Mouse (Mus musculus) cortical plate, adult 2 months (tissue): Measurements from ENCODE around the gene Poc1b. TPM values are rescaled to one million over a fixed set of nuclear protein-coding genes. Genes with fewer than 3 reads are reported as not detected.
A peak's percentile ranks its signal among the peaks of the same experiment; 100 is the strongest.
"Not testable (repeated sequence)": the region's sequence is repeated elsewhere in the genome, so short reads cannot be mapped to it uniquely, and the experiment has no call there.

ENCODE experiments used
- H3K27ac ChIP-seq: fragments of 200-500 bp; 2 replicates; pipeline ENCODE4 v1.5.1; 2012; ENCODE audit warnings: low read length, control low read depth, inconsistent platforms; ENCODE audit not compliant: insufficient read depth
- H3K4me1 ChIP-seq: fragments of 200-500 bp; 2 replicates; pipeline ENCODE4 v1.6.1; 2011; ENCODE audit warnings: low read length; ENCODE audit not compliant: control insufficient read depth, insufficient read depth
- H3K4me3 ChIP-seq: fragments of 200-500 bp; 2 replicates; pipeline ENCODE4 v1.5.1; 2011; ENCODE audit warnings: mild to moderate bottlenecking, low read length, control low read depth; ENCODE audit not compliant: insufficient read depth
- CTCF ChIP-seq: fragments of 200-500 bp; IDR thresholded peaks from 2 replicates; pipeline ENCODE4 v1.5.1; 2011; ENCODE audit warnings: mild to moderate bottlenecking, control low read depth, low read length; ENCODE audit not compliant: insufficient read depth; ENCODE audit errors: extremely low read depth
- POLR2A ChIP-seq: fragments of 200-500 bp; IDR thresholded peaks from 2 replicates; pipeline ENCODE4 v1.6.1; 2011; ENCODE audit warnings: mild to moderate bottlenecking, low read length, control low read depth; ENCODE audit not compliant: insufficient read depth; ENCODE audit errors: extremely low read depth
- polyA plus RNA-seq: library from polyadenylated mRNA; depleted of rRNA; stranded (reverse); fragments of >200 nt; gene quantifications from 2 replicates; pipeline ENCODE4 v1.2.3, GENCODE M21; 2012

Gene Poc1b
- polyA plus RNA-seq, 1 experiment: 11.2 TPM

DNA sequence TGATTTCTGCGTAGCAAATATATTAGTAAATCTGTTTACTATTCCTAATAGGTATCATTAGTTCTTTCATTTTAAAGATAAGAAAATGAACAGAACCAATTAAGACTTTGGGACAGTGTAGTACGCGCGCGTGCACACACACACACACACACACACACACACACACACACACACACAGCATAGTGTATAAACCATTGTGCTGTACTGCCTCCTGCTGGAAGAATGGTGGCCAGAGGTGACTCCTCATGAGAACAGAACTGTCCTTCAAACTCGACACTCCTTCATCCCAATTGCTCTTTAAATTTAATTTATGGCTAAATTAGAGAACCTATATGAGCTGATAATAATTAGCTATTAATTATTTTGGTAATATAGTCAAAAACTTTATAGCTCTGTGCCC lies 45.2 kb downstream of the Poc1b start:
- no peak overlapping the region for H3K4me3 ChIP-seq
- no peak overlapping the region for H3K27ac ChIP-seq
- H3K4me1 ChIP-seq: no peaks in the 10 kb centered on the region
- TF ChIP-seq POLR2A (no peak), CTCF (peak; percentile 39; the same call in 1 of the 2 replicates)

DNA sequence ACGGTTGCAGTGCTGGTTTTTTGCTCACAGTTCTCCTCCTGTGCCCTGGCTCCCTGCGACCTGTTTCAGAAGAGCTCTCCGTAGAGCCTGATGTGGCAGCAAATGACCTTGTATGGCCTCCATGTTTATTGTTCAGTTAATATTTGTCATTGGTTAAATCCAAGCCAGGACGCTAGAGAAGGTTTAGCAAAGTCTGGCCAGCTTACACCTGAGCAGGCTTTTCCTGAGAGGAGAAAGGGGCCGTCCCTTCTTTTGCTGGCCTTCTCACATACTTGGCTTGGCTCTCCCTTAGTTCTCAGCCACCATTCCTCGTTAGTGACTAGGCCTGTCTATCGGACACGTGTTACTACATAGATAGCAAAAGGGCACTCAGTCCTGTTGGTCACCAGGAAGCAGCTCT lies 47.8 kb downstream of the Poc1b start:
- H3K27ac ChIP-seq: no peak overlapping the region
- H3K4me1 ChIP-seq: no peaks in the 10 kb centered on the region
- no peak overlapping the region for H3K4me3 ChIP-seq
- TF ChIP-seq CTCF: no peak
- TF ChIP-seq POLR2A: no peak

DNA sequence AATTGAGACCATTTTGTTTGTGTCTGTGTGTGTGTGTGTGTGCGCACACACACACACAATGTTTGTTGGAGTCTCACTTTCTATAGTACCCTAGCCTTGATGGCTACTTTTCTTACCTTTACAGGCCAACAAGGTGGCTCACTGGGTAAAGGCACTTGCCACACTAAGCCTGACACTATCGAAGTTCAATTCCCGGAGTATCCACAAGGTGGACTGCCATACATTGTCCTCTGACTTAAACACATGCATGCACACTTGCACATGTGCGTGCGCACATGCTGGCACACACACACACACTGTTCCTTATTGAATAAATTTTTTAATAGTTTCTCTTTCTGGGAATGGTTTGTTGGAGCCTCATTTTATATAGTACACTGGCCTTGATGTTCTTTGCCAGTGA lies 50.0 kb downstream of the Poc1b start:
- H3K27ac ChIP-seq: no peak overlapping the region
- TF ChIP-seq POLR2A: no peak
- no peak for TF ChIP-seq CTCF
- H3K4me1 ChIP-seq: no peaks in the 10 kb centered on the region
- no peak overlapping the region for H3K4me3 ChIP-seq

DNA sequence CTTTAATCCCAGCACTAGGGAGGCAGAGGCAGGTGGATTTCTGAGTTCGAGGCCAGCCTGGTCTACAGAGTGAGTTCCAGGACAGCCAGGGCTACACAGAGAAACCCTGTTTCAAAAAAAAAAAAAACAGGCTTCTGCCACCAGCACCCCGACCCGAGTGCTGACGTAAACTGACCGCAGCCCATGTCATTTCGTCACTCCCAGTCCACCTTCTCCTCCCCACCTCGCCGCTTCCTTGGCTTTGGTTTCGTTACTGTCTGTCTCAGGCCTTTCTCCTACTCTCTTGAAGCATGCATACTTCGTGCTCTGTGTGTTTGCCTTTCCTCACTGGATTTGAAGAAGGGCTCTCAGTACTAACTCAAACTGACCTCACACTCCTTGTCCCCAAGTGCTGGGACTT lies 50.9 kb downstream of the Poc1b start:
- H3K4me3 ChIP-seq, H3K4me1 ChIP-seq, H3K27ac ChIP-seq: not testable (repeated sequence)

DNA sequence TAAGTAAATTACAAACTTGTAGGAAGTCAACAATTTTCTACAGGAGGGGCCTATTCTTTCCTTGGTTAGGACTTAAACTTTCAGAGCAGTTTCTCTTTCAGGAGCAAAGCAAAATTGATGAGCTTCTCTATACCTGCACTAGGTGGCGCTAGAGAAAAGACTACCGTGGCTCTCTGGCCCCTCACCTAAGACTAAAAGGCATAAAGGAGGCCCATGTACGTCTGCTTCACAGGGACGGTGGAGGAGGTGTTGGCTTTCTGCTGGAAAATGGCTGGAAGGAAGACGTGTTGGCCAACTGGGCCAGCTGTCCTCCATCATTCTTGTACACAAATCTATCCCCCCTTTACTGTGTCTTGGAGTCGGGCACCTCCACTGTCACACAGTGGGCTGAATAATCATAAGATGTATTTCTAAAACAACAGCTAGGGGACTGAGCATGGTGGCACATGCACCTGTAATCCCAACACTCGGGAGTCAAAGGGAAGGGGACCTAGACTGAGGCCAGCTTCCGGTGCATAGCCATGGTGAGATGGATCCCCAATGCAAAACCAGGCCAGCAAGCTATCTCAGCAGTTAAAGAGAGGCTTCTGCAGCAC lies 55.2 kb downstream of the Poc1b start:
- Histone ChIP-seq H3K27ac (no peak overlapping the region), H3K4me3 (no peak overlapping the region), H3K4me1 (peaks cover 2% of the 10 kb centered on the region; the same call in 1 of the 2 replicates)
- no peak for TF ChIP-seq POLR2A
- peak; percentile 60 for TF ChIP-seq CTCF

DNA sequence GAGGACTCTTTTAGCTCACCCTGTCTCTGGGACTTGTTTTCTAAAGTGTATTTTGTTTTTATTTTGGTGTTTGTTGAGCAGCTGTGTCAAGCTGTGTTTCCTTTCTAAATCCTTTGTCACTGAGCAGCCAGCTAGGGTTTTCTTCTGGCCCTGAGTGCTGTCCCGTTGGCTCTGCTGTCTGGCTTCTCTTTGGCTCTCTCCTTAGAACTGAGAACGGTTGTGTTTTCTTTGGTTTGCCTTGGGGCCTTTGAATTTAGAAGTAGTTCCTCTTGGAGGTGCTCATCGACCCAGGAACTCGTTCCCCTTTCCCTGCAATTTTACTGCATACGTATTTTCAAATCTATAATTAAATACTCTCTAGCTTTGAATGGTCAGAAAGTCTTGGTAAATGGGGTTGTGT lies 56.2 kb downstream of the Poc1b start:
- Histone ChIP-seq H3K27ac (no peak overlapping the region), H3K4me3 (no peak overlapping the region), H3K4me1 (peaks cover 2% of the 10 kb centered on the region; the same call in 1 of the 2 replicates)
- no peak for TF ChIP-seq CTCF

DNA sequence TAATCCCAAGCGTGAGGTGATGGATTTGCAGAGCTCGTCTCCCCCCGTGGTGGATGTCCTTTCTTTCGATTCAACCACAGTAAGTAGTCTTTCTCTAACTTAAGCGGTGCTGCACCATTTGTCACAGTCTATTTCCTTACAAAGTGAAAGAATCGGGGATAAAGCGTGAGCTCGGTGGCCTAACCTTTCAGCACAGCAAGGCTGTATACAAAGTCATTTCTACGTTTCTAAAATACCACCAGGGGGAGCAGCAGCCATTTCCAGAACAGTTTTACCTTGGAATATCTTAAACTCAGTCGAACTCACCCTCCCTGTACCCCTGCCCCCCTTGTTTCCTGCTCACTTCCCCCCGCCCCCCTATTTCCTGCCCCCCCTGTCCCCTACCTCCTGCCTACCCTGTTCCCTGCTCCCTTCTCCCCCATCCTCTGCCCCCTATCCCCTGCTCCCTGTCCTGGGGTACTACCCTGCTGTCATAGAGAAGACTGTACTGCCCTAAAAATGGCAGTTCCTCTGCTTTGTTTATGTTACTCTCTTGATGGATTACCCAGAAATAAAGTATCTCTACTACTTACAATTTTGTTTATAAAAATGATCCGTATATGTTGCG lies 58.1 kb downstream of the Poc1b start:
- Histone ChIP-seq H3K4me3 (no peak overlapping the region), H3K27ac (no peak overlapping the region), H3K4me1 (peaks cover 3% of the 10 kb centered on the region; the same call in 1 of the 2 replicates)
- TF ChIP-seq POLR2A (no peak), CTCF (peak; percentile 46; the same call in 1 of the 2 replicates)

DNA sequence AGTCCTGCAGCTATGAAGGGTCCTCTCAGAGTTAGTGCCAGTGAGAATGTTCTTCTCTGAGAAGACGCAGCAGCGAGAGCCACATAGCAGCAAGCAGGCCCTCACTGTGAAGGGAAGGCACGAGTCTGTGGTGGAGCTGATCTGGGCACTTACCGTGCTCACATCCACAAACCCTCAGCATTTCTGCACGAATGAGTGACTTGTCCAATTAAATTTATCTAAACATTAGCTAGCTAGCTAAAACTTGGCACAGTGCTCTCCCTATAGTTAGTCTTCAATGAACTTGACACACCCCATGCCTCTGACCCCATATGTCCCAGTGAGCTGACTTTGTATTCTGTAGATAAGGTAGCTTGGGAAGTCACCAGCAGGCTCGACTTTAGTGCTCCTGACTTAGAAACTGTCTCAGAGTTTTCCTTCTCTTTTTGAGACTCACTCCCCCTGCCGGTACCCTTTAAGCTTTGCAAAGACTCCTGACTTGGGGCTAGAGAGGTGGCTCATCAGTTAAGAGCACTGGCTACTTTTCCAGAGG lies 59.0 kb downstream of the Poc1b start:
- Histone ChIP-seq H3K27ac (no peak overlapping the region), H3K4me1 (peaks cover 3% of the 10 kb centered on the region; the same call in 1 of the 2 replicates), H3K4me3 (no peak overlapping the region)
- TF ChIP-seq POLR2A (no peak), CTCF (no peak)

DNA sequence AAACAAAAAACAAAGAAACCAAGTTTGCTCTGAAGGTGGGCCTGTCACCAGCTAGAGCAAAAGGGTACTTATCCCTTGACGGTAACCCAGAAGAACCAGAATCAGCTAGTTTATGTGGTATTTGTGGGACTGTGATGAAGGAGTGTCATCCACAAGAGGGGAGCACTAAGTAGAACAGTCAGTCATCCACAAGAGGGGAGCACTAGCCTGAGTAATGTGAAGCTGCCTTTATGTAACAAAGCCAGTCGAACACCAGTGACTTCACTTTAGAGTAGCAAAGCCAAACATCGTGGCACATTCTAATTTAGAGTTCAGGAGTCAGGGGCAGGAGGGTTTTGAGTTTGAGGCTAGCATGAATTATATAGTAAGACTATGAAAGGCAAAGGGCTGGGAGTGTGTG lies 59.6 kb downstream of the Poc1b start:
- TF ChIP-seq CTCF (peak; percentile 65), POLR2A (no peak)
- no peak overlapping the region for H3K4me3 ChIP-seq
- peaks cover 3% of the 10 kb centered on the region; the same call in 1 of the 2 replicates for H3K4me1 ChIP-seq
- H3K27ac ChIP-seq: no peak overlapping the region

DNA sequence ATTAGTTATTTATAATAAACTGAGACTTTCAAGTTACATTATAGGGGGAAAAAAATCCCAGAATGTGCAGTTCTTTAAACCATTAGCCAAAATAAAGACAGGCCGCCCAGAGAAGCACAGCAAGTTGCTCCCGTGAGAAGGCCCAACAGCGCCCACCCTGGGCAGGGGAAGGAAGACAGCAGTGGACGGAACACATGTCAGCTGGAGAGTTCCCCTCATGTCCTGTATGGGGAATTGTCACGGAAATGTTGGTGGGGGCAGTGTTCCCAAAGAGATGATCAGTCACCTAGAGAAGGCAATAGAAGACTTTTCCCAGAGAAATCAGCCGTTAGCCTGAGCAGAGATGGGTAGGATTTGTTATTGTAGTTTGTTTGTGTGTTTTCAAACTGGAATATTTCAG lies 61.6 kb downstream of the Poc1b start:
- Histone ChIP-seq H3K27ac (no peak overlapping the region), H3K4me1 (peaks cover 3% of the 10 kb centered on the region; the same call in 1 of the 2 replicates), H3K4me3 (no peak overlapping the region)
- TF ChIP-seq POLR2A (no peak), CTCF (0 out of 2 replicates have a peak, but pooled peaks have one; percentile 8)
